Mouse (Mus musculus): ENCODE measurements around the gene Pagr1b. TPM values are rescaled to one million over a fixed set of nuclear protein-coding genes. Genes with fewer than 3 reads are reported as not detected.

Gene Pagr1b
- total and polyA plus RNA-seq, 3 experiments = 0.30 to 6.6 TPM; not detected in 1

DNA sequence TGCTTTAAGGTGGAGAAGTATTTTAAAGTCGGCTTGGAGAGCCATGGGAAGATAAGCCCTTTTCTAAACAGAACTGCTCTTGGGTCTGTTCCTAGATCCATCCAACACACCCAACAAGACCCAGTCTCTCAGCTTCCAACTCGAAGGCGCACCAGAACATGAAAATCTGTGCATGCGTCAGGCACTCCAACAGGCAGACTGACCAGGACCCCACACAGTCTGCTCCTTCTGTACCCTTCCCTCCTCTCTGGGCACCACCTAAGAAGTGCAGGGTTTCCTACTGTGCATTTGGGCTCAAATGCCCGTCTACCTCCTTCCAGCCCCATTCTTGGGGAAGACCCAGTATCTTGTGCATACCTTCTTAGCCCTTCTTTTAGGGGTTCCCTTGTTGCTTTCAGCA is 4.2 kb upstream of the Pagr1b start:
- H3K4me3 ChIP-seq (replicated peaks in 1 of 3; ENCODE audit: low read depth in 2 of 3, low read length in 2 of 3, poor library complexity in 1 of 3) = no peak overlapping the region
- DNase-seq (ENCODE audit: extremely low read depth) = no peak
- H3K79me2 ChIP-seq (replicated peaks; ENCODE audit: control insufficient read depth, extremely low read depth, insufficient read depth, poor library complexity, severe bottlenecking) = peaks cover 21% of the 10 kb centered on the region
- H3K9me3 ChIP-seq (replicated peaks; ENCODE audit: low read length) = no peaks in the 10 kb centered on the region
- TF ChIP-seq ELF1 (IDR thresholded peaks at IDR 0.05; ENCODE audit: low read depth, low read length) (no peak), BHLHE40 (IDR thresholded peaks at IDR 0.05; ENCODE audit: low read depth, low read length) (no peak), MAFK (IDR thresholded peaks at IDR 0.05; ENCODE audit: insufficient replicate concordance, low read length) (no peak), POLR2AphosphoS2 (IDR thresholded peaks at IDR 0.05; ENCODE audit: low read depth, low read length) (no peak), E2F4 (IDR thresholded peaks at IDR 0.05; ENCODE audit: insufficient replicate concordance, low read depth, low read length) (no peak), ZMIZ1 (IDR thresholded peaks at IDR 0.05; ENCODE audit: low read depth, low read length) (no peak)
- H3K4me1 ChIP-seq (ENCODE audit: control insufficient read depth in 1 of 2, insufficient read depth in 2 of 2) = peaks cover 21 to 67% of the 10 kb centered on the region in 2 experiments
- H3K4me2 ChIP-seq (ENCODE audit: insufficient read depth, low read depth, poor library complexity, severe bottlenecking) = no peak overlapping the region
- dilution Hi-C loops (cut with MboI; ENCODE audit: extremely low pct_ligation_motif_present, extremely low pct_unique_long_range_greater_than_20kb, low sequenced_read_pairs) (no loop called here), in situ Hi-C loops (cut with MboI; ENCODE audit: low pct_ligation_motif_present, low pct_unique_long_range_greater_than_20kb, low sequenced_read_pairs) (loop anchor here (5.0 kb wide), 1 partner anchor 133 kb away; no protein-coding TSS in a partner anchor)
- no peak overlapping the region for H3K27ac ChIP-seq (ENCODE audit: insufficient read depth, low read depth)
- H3K9ac ChIP-seq (ENCODE audit: insufficient read depth, low read depth) = no peak overlapping the region
- H3K36me3 ChIP-seq (replicated peaks in 1 of 2; ENCODE audit: control insufficient read depth in 1 of 2, insufficient read depth in 1 of 2, low read length in 1 of 2) = peaks cover 20 to 63% of the 10 kb centered on the region in 2 experiments
- H3K27me3 ChIP-seq (replicated peaks) = no peaks in the 10 kb centered on the region

DNA sequence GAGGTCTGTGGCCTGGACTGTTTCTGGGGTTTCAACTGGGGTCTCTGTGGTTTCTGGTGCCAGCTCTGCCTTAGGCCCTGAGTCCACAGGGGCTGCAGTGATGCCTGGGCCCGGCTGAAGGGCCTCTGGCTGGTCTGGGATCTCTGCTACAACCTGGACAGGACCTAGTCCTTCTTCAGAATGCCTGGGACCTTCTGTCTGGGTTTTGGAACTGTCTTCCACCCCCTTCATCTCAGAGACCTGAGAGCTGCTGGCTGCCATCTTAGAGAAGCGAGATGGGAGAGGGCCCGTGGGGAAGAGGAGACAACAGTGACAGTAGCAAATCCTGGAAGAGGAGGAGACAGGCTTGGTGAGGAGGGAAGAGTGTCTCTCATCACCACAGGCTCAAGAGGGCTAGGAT is 3.7 kb upstream of the Pagr1b start:
- in situ Hi-C loops (cut with MboI; ENCODE audit: low pct_ligation_motif_present, low pct_unique_long_range_greater_than_20kb, low sequenced_read_pairs) = loop anchor here (5.0 kb wide), 1 partner anchor 133 kb away; no protein-coding TSS in a partner anchor
- no peak overlapping the region for H3K27ac ChIP-seq (ENCODE audit: insufficient read depth, low read depth)
- no peaks in the 10 kb centered on the region for H3K27me3 ChIP-seq (replicated peaks)
- TF ChIP-seq POLR2AphosphoS2 (IDR thresholded peaks at IDR 0.05; ENCODE audit: low read depth, low read length) (no peak), EP300 (IDR thresholded peaks at IDR 0.05; ENCODE audit: low read length) (no peak), POLR2A (IDR thresholded peaks at IDR 0.05; ENCODE audit: low read depth, low read length) (no peak), MAX (IDR thresholded peaks at IDR 0.05; ENCODE audit: low read length) (no peak), MEF2A (IDR thresholded peaks at IDR 0.05; ENCODE audit: borderline replicate concordance, low read depth, low read length) (no peak), NELFE (IDR thresholded peaks at IDR 0.05; ENCODE audit: low read depth, low read length) (no peak)
- H3K9ac ChIP-seq (ENCODE audit: insufficient read depth, low read depth) = no peak overlapping the region
- dilution Hi-C loops (cut with MboI; ENCODE audit: extremely low pct_ligation_motif_present, extremely low pct_unique_long_range_greater_than_20kb, low sequenced_read_pairs) = no loop called here
- H3K4me1 ChIP-seq (ENCODE audit: control insufficient read depth in 1 of 2, insufficient read depth in 2 of 2) = peaks cover 26 to 72% of the 10 kb centered on the region in 2 experiments
- no peak for DNase-seq (ENCODE audit: extremely low read depth)
- H3K4me2 ChIP-seq (ENCODE audit: insufficient read depth, low read depth, poor library complexity, severe bottlenecking) = no peak overlapping the region
- H3K79me2 ChIP-seq (replicated peaks; ENCODE audit: control insufficient read depth, extremely low read depth, insufficient read depth, poor library complexity, severe bottlenecking) = peaks cover 19% of the 10 kb centered on the region
- no peak overlapping the region for H3K4me3 ChIP-seq (replicated peaks in 1 of 3; ENCODE audit: low read depth in 2 of 3, low read length in 2 of 3, poor library complexity in 1 of 3)
- peaks cover 21 to 65% of the 10 kb centered on the region in 2 experiments for H3K36me3 ChIP-seq (replicated peaks in 1 of 2; ENCODE audit: control insufficient read depth in 1 of 2, insufficient read depth in 1 of 2, low read length in 1 of 2)
- H3K9me3 ChIP-seq (replicated peaks; ENCODE audit: low read length) = no peaks in the 10 kb centered on the region

DNA sequence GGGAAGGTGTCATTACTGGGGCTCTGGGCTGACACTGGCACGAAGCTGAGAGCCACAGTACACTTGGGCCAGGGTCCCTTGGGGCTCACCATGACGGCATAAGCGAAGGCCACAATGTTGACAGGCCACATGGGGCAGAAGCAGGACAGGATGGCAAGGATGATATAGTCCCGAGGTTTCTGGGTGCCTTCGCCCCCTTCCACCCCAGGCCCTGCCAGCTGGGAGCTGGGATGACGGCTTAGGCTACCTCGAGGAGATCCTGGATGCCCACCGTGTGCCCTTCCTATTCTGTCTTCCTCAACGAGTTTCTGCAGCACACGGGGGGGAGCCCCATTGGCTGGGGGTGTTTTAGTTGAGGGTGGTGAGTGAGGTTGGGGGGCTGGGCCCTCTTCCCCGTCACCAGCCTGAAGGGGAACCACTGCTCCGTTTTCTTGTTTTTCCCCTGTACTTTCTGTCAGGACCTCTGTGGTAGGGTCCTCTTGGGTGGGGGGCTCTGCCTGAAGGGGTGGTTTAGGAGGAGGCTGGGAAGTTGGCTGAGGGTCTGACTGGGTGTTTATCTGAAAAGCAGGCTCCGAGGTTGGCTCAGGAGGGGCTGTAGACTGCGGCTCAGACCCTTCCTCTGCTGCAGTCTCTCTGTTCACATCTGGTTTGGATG is 3.1 kb upstream of the Pagr1b start:
- H3K9me3 ChIP-seq (replicated peaks; ENCODE audit: low read length) = no peaks in the 10 kb centered on the region
- no peak overlapping the region for H3K27ac ChIP-seq (ENCODE audit: insufficient read depth, low read depth)
- peaks cover 28 to 74% of the 10 kb centered on the region in 2 experiments for H3K4me1 ChIP-seq (ENCODE audit: control insufficient read depth in 1 of 2, insufficient read depth in 2 of 2)
- H3K27me3 ChIP-seq (replicated peaks) = no peaks in the 10 kb centered on the region
- H3K4me3 ChIP-seq (replicated peaks in 1 of 3; ENCODE audit: low read depth in 2 of 3, low read length in 2 of 3, poor library complexity in 1 of 3) = no peak overlapping the region
- dilution Hi-C loops (cut with MboI; ENCODE audit: extremely low pct_ligation_motif_present, extremely low pct_unique_long_range_greater_than_20kb, low sequenced_read_pairs) (no loop called here), in situ Hi-C loops (cut with MboI; ENCODE audit: low pct_ligation_motif_present, low pct_unique_long_range_greater_than_20kb, low sequenced_read_pairs) (loop anchor here (5.0 to 10.0 kb wide), 2 partner anchors 57 to 315 kb away; partner anchors contain the start of gene Coro1a)
- peaks cover 13% of the 10 kb centered on the region for H3K79me2 ChIP-seq (replicated peaks; ENCODE audit: control insufficient read depth, extremely low read depth, insufficient read depth, poor library complexity, severe bottlenecking)
- no peak overlapping the region for H3K4me2 ChIP-seq (ENCODE audit: insufficient read depth, low read depth, poor library complexity, severe bottlenecking)
- no peak overlapping the region for H3K9ac ChIP-seq (ENCODE audit: insufficient read depth, low read depth)
- no peak for DNase-seq (ENCODE audit: extremely low read depth)
- H3K36me3 ChIP-seq (replicated peaks in 1 of 2; ENCODE audit: control insufficient read depth in 1 of 2, insufficient read depth in 1 of 2, low read length in 1 of 2) = peaks cover 23 to 63% of the 10 kb centered on the region in 2 experiments
- no peak for TF ChIP-seq UBTF (IDR thresholded peaks at IDR 0.05; ENCODE audit: low read depth, low read length)
- no peak for TF ChIP-seq CTCF (conservative IDR thresholded peaks at IDR 0.05 in 1 of 2, IDR thresholded peaks at IDR 0.05 in 1 of 2; ENCODE audit: low read depth in 2 of 2, low read length in 2 of 2)
- TF ChIP-seq E2F4 (IDR thresholded peaks at IDR 0.05; ENCODE audit: insufficient replicate concordance, low read depth, low read length) = no peak
- no peak for TF ChIP-seq ZKSCAN1 (IDR thresholded peaks at IDR 0.05; ENCODE audit: borderline replicate concordance, low read depth, low read length)
- no peak for TF ChIP-seq CHD2 (IDR thresholded peaks at IDR 0.05; ENCODE audit: low read length)
- no peak for TF ChIP-seq ZC3H11A (IDR thresholded peaks at IDR 0.05; ENCODE audit: low read depth, low read length)
- no peak for TF ChIP-seq MXI1 (IDR thresholded peaks at IDR 0.05; ENCODE audit: low read depth, low read length)
- no peak for TF ChIP-seq ZMIZ1 (IDR thresholded peaks at IDR 0.05; ENCODE audit: low read depth, low read length)
- no peak for TF ChIP-seq POLR2AphosphoS2 (IDR thresholded peaks at IDR 0.05; ENCODE audit: low read depth, low read length)
- no peak for TF ChIP-seq POLR2A (IDR thresholded peaks at IDR 0.05; ENCODE audit: low read depth, low read length)
- no peak for TF ChIP-seq SIN3A (IDR thresholded peaks at IDR 0.05; ENCODE audit: low read length)

Measured in CH12.LX (cell line).